Comparison of ENCODE assay signal across 8 mouse cellular contexts in the genomic region with DNA sequence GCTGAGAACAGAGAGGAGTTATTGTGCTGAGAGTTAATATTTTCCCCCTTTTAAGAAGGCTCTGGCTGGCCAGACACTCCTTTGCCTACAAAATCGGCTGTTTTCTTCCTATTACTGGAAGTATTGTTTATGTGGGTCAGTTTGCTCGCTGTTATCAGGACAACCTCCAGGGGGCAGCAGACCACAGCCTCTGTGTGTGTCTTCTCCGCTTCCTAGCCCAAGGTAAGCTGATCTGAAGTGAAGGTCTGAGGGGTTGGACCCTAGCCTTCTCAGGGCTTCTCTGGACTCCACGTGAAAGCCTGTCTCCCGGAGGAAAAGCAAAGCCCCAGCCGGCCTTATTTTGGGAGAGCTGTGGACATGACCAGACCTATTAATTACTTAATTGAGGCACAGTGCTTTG.
DNase-seq lines count a peak whose midpoint lies in the region; ATAC-seq and TF ChIP-seq lines count a peak whose summit lies in the region.

No protein-coding gene starts in this region.

- DNase-seq in WW6 (ENCODE audit: low read depth, low spot score): peak; percentile 45
- DNase-seq in cerebellum, adult 9-10 months: peak; percentile 87
- peak; percentile 83 for DNase-seq in induced T-regulatory cell, adult 2 months (ENCODE audit: low read depth)
- DNase-seq in left cerebral cortex, adult 2 months (ENCODE audit: extremely low spot score in 1 of 2, low spot score in 2 of 2): peak; percentile 79 to 90
- DNase-seq in right cerebral cortex, postnatal 25 days: peak; percentile 76
- peak; percentile 84 for DNase-seq in urinary bladder, postnatal 25 days (ENCODE audit: low spot score)

- H3K4me3 ChIP-seq in left cerebral cortex, adult 2 months: peak overlapping the region; percentile 42

- no peak overlapping the region for H3K27ac ChIP-seq in left cerebral cortex, adult 2 months

- TF ChIP-seq CTCF in left cerebral cortex, adult 2 months (IDR thresholded peaks at IDR 0.05): peak; percentile 94

- intact Hi-C loops in left cerebral cortex, adult 2 months (cut with DNase I): loop anchor here (1.0 to 10.0 kb wide), 5 partner anchors 133 to 977 kb away; no protein-coding TSS in a partner anchor

- ATAC-seq in frontal cortex, adult (ENCODE audit: low TSS enrichment): peak; percentile 92
- ATAC-seq in megakaryocyte-erythroid progenitor cell, adult 5-6 weeks (replicated peaks; ENCODE audit: low FRiP score, low TSS enrichment, poor library complexity, severe bottlenecking): peak; percentile 81
